Comparison of ENCODE assay signal across 12 mouse cellular contexts in the genomic region with DNA sequence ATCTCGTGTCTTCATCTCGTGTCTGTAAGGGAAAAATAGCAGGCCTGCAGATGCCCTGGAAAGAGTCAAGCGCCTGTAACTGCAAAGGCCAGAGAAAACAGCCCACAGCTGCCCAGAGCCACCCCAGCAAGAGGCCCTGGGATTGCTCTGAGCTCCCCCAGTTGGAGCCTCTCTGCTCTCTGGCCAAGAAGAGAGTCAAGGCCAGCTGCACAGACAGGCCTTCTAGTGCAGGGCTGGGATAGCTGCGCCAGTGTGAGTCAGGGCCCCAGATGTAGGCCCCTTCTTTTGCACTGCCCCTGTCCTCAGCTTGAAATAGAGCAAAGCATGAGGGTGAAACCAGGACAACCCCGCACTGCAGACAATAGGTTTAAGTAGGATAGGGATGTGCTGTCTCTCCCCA.
DNase-seq lines count a peak whose midpoint lies in the region; ATAC-seq lines count a peak whose summit lies in the region.
"Had no signal": no experiment of that assay in that cellular context is flagged by ENCODE, and none has a peak within 500 bp of the region (broad histone marks: within the 10 kb centered on the region; RNA-seq: fewer than 3 reads in every experiment).

No protein-coding gene starts in this region.

- no peaks in the 10 kb centered on the region for H3K36me3 ChIP-seq in heart, embryonic 16.5 days (ENCODE audit: control insufficient read depth, insufficient read depth)
- H3K36me3 ChIP-seq: embryonic facial prominence, embryonic 15.5 days had no signal

- DNase-seq in layer of hippocampus, adult 9-11 months, result peak; percentile 5
- DNase-seq in layer of hippocampus, postnatal 14 days (ENCODE audit: low spot score in 2 of 2), result no peak
- DNase-seq in adrenal gland, postnatal 36 days, result peak; percentile 50 to 57
- DNase-seq in ovary, postnatal 36 days (ENCODE audit: low spot score), result peak; percentile 19
- DNase-seq in left cerebral cortex, adult 9 months (ENCODE audit: low spot score in 2 of 2), result no peak
- no peak for DNase-seq in right cerebral cortex, adult 18-20 months
- DNase-seq in kidney, postnatal 14 days, result no peak
- DNase-seq: cerebellum, adult 11-12 months; kidney, adult 11 months had no signal

- WGBS in heart, embryonic 16.5 days, result 58% methylated on average over 5 of the region's 5 CpGs

- no peak overlapping the region for H3K27ac ChIP-seq in heart, embryonic 16.5 days (ENCODE audit: low read length)
- H3K27ac ChIP-seq: embryonic facial prominence, embryonic 15.5 days had no signal

- H3K4me3 ChIP-seq in heart, embryonic 16.5 days (ENCODE audit: low read length), result no peak overlapping the region
- H3K4me3 ChIP-seq: embryonic facial prominence, embryonic 15.5 days had no signal

- peaks cover 3% of the 10 kb centered on the region for H3K4me1 ChIP-seq in heart, embryonic 16.5 days (ENCODE audit: control insufficient read depth, insufficient read depth, low read length)
- H3K4me1 ChIP-seq: embryonic facial prominence, embryonic 15.5 days had no signal

- no peaks in the 10 kb centered on the region for H3K9me3 ChIP-seq in heart, embryonic 16.5 days (replicated peaks; ENCODE audit: control insufficient read depth, low read length)
- H3K9me3 ChIP-seq: embryonic facial prominence, embryonic 15.5 days had no signal

- peak; percentile 49; the same call in 1 of the 2 replicates for ATAC-seq in heart, embryonic 16.5 days (replicated peaks; ENCODE audit: extremely low read depth, insufficient read depth, low FRiP score)

- no peak overlapping the region for H3K4me2 ChIP-seq in heart, embryonic 16.5 days (ENCODE audit: low read depth, low read length)
- H3K4me2 ChIP-seq: embryonic facial prominence, embryonic 15.5 days had no signal

- H3K27me3 ChIP-seq in heart, embryonic 16.5 days (ENCODE audit: control insufficient read depth, insufficient read depth, low read length), result no peaks in the 10 kb centered on the region
- H3K27me3 ChIP-seq: CH12.LX; embryonic facial prominence, embryonic 15.5 days had no signal

- H3K9ac ChIP-seq in heart, embryonic 16.5 days (ENCODE audit: low read length), result no peak overlapping the region
- H3K9ac ChIP-seq: embryonic facial prominence, embryonic 15.5 days had no signal

Comparison
In these comparisons a context has a peak if more than half of its experiments do, and no peak if none do; other contexts are left out.
1. DNase-seq: peak in layer of hippocampus, adult 9-11 months (single experiment), adrenal gland, postnatal 36 days (2 of 2) and ovary, postnatal 36 days (single experiment); none in layer of hippocampus, postnatal 14 days (0 of 2), left cerebral cortex, adult 9 months (0 of 2), right cerebral cortex, adult 18-20 months (single experiment) and kidney, postnatal 14 days (single experiment).